Mouse (Mus musculus) liver, adult 2 months (tissue): ENCODE measurements around the gene Atl3.

Experiments
- CTCF ChIP-seq: fragments of 200-500 bp; IDR thresholded peaks from 2 replicates; pipeline ENCODE4 v1.5.1; 2011; ENCODE audit warnings: low read depth, low read length, control low read depth
- POLR2A ChIP-seq: fragments of 200-500 bp; IDR thresholded peaks from 2 replicates; pipeline ENCODE4 v1.6.1; 2011; ENCODE audit warnings: low read length, control low read depth; ENCODE audit not compliant: insufficient read depth; ENCODE audit errors: extremely low read depth

GRCm38 (mm10) chr19:7482266-7482598 is 11.6 kb upstream of the Atl3 start:
- TF ChIP-seq CTCF, result no peak
- no peak for TF ChIP-seq POLR2A
